Mouse (Mus musculus) bone marrow macrophage, adult 2 months (primary cell): ENCODE results near the gene Otud3.

Experiments
- CTCF ChIP-seq: IDR thresholded peaks from 2 replicates; pipeline ENCODE4 v1.5.1; 2012; ENCODE audit warnings: low read depth, mild to moderate bottlenecking, low read length, moderate library complexity
- POLR2A ChIP-seq: IDR thresholded peaks from 2 replicates; pipeline ENCODE4 v1.6.1; 2012; ENCODE audit warnings: mild to moderate bottlenecking, low read depth, low read length, borderline replicate concordance

GRCm38 (mm10) chr4:138857576-138857975, 56.2 kb downstream of the Otud3 start:
- no peak for TF ChIP-seq POLR2A
- no peak for TF ChIP-seq CTCF
